Mouse (Mus musculus) limb, embryonic 15.5 days (tissue): ENCODE measurements around the gene Abca1. TPM values are rescaled to one million over a fixed set of nuclear protein-coding genes. Genes with fewer than 3 reads are reported as not detected.

Source experiments
- ATAC-seq: fragments of 200-750 bp; cut with Nextera tagmentation; 2 replicates; pipeline ENCODE4 v1.8.0; 2017; ENCODE audit warnings: low read depth, moderate TSS enrichment; ENCODE audit not compliant: insufficient number of reproducible peaks, low FRiP score, low TSS enrichment
- H3K27ac ChIP-seq: fragments of 300-500 bp; sonication (generic); 2 replicates; pipeline ENCODE4 v1.5.1; 2015; ENCODE audit warnings: moderate library complexity, mild to moderate bottlenecking, inconsistent platforms
- H3K27me3 ChIP-seq: fragments of 300-500 bp; sonication (generic); 2 replicates; pipeline ENCODE4 v1.6.1; 2015; ENCODE audit warnings: inconsistent platforms
- H3K36me3 ChIP-seq: fragments of 300-500 bp; sonication (generic); 2 replicates; pipeline ENCODE4 v1.6.1; 2015; ENCODE audit warnings: inconsistent platforms
- H3K4me1 ChIP-seq: fragments of 300-500 bp; sonication (generic); 2 replicates; pipeline ENCODE4 v1.6.1; 2015; ENCODE audit warnings: inconsistent platforms
- H3K4me2 ChIP-seq: fragments of 300-500 bp; sonication (generic); 2 replicates; pipeline ENCODE4 v1.6.1; 2015; ENCODE audit warnings: mild to moderate bottlenecking, inconsistent platforms
- H3K4me3 ChIP-seq: fragments of 300-500 bp; sonication (generic); 2 replicates; pipeline ENCODE4 v1.5.1; 2015; ENCODE audit warnings: mild to moderate bottlenecking, inconsistent platforms
- H3K9ac ChIP-seq: fragments of 300-500 bp; sonication (generic); 2 replicates; pipeline ENCODE4 v1.6.1; 2015; ENCODE audit warnings: inconsistent platforms
- H3K9me3 ChIP-seq: fragments of 300-500 bp; sonication (generic); 2 replicates; pipeline ENCODE4 v1.6.1; 2016; ENCODE audit warnings: inconsistent platforms
- WGBS: fragments of 180-500 bp; shearing (Covaris S2); methylation state at CpG from one replicate; pipeline ENCODE4 v1.1.7; 2015; 5-methylcytosine and 5-hydroxymethylcytosine counted together
- polyA plus RNA-seq: library from polyadenylated mRNA; unstranded; fragments of >200 nt; fragmentation: Nextera tagmentation; extraction: Ambion mirVana; gene quantifications from 2 replicates; pipeline ENCODE4 v1.2.1, GENCODE M21; 2015

The Abca1 gene
- polyA plus RNA-seq, 1 experiment from 2014 or later, result 8.3 TPM

- no peak overlapping the region for H3K9ac ChIP-seq
- H3K27ac ChIP-seq, result no peak overlapping the region
- H3K4me1 ChIP-seq, result peaks cover 10% of the 10 kb centered on the region; the same call in 1 of the 2 replicates
- no peaks in the 10 kb centered on the region; the same call in 1 of the 2 replicates for H3K36me3 ChIP-seq
- H3K4me2 ChIP-seq, result no peak overlapping the region
- no peaks in the 10 kb centered on the region for H3K27me3 ChIP-seq
- ATAC-seq, result no peak
- no peak overlapping the region for H3K4me3 ChIP-seq
- no peaks in the 10 kb centered on the region for H3K9me3 ChIP-seq
Observed at GRCm38 (mm10) chr4:53117610-53118009, 42.1 kb downstream of the Abca1 start.

- no peak overlapping the region for H3K4me3 ChIP-seq
- no peaks in the 10 kb centered on the region for H3K9me3 ChIP-seq
- peaks cover 6% of the 10 kb centered on the region; the same call in 1 of the 2 replicates for H3K4me1 ChIP-seq
- H3K4me2 ChIP-seq, result no peak overlapping the region
- no peak overlapping the region for H3K27ac ChIP-seq
- ATAC-seq, result no peak
- WGBS, result 76% methylated on average over 5 of the region's 5 CpGs
- H3K36me3 ChIP-seq, result no peaks in the 10 kb centered on the region; the same call in 1 of the 2 replicates
- no peak overlapping the region for H3K9ac ChIP-seq
- no peaks in the 10 kb centered on the region for H3K27me3 ChIP-seq
Observed at GRCm38 (mm10) chr4:53117076-53117475, 42.6 kb downstream of the Abca1 start.

- H3K4me1 ChIP-seq, result peaks cover 6% of the 10 kb centered on the region; the same call in 1 of the 2 replicates
- no peaks in the 10 kb centered on the region; the same call in 1 of the 2 replicates for H3K36me3 ChIP-seq
- no peak overlapping the region for H3K4me2 ChIP-seq
- WGBS, result 46% methylated on average over 2 of the region's 5 CpGs
- H3K9ac ChIP-seq, result no peak overlapping the region
- ATAC-seq, result no peak
- no peak overlapping the region for H3K27ac ChIP-seq
- no peaks in the 10 kb centered on the region for H3K9me3 ChIP-seq
- H3K27me3 ChIP-seq, result no peaks in the 10 kb centered on the region
- no peak overlapping the region for H3K4me3 ChIP-seq
Observed at GRCm38 (mm10) chr4:53115866-53116265, 43.8 kb downstream of the Abca1 start.

GRCm38 (mm10) chr4:53115410-53115809, 44.3 kb downstream of the Abca1 start:
- Histone ChIP-seq H3K4me1 (peaks cover 6% of the 10 kb centered on the region; the same call in 1 of the 2 replicates), H3K9ac (no peak overlapping the region), H3K27ac (no peak overlapping the region), H3K9me3 (no peaks in the 10 kb centered on the region), H3K27me3 (no peaks in the 10 kb centered on the region), H3K4me3 (no peak overlapping the region), H3K4me2 (no peak overlapping the region), H3K36me3 (no peaks in the 10 kb centered on the region; the same call in 1 of the 2 replicates)
- 68% methylated on average over 4 of the region's 4 CpGs for WGBS
- no peak for ATAC-seq

GRCm38 (mm10) chr4:53111919-53112355, 47.8 kb downstream of the Abca1 start:
- Histone ChIP-seq H3K9me3 (no peaks in the 10 kb centered on the region), H3K9ac (no peak overlapping the region), H3K4me3 (no peak overlapping the region), H3K4me2 (no peak overlapping the region), H3K36me3 (peaks cover 3% of the 10 kb centered on the region; the same call in 1 of the 2 replicates), H3K27ac (no peak overlapping the region), H3K27me3 (no peaks in the 10 kb centered on the region), H3K4me1 (peaks cover 6% of the 10 kb centered on the region; the same call in 1 of the 2 replicates)
- no peak for ATAC-seq
- 54% methylated on average over 4 of the region's 4 CpGs for WGBS

- Histone ChIP-seq H3K4me3 (no peak overlapping the region), H3K9ac (no peak overlapping the region), H3K9me3 (no peaks in the 10 kb centered on the region), H3K4me1 (no peaks in the 10 kb centered on the region), H3K27me3 (no peaks in the 10 kb centered on the region), H3K4me2 (no peak overlapping the region), H3K27ac (no peak overlapping the region), H3K36me3 (peaks cover 3% of the 10 kb centered on the region; the same call in 1 of the 2 replicates)
- no peak for ATAC-seq
- WGBS, result 29% methylated on average over 5 of the region's 5 CpGs
Observed at GRCm38 (mm10) chr4:53110356-53110755, 49.3 kb downstream of the Abca1 start.

- H3K27me3 ChIP-seq, result no peaks in the 10 kb centered on the region
- no peak overlapping the region for H3K9ac ChIP-seq
- no peaks in the 10 kb centered on the region for H3K9me3 ChIP-seq
- no peak overlapping the region for H3K27ac ChIP-seq
- H3K4me1 ChIP-seq, result no peaks in the 10 kb centered on the region
- no peak overlapping the region for H3K4me2 ChIP-seq
- ATAC-seq, result no peak
- H3K4me3 ChIP-seq, result no peak overlapping the region
- 63% methylated on average over 9 of the region's 9 CpGs for WGBS
- peaks cover 3% of the 10 kb centered on the region; the same call in 1 of the 2 replicates for H3K36me3 ChIP-seq
Observed at GRCm38 (mm10) chr4:53109381-53109928, 50.2 kb downstream of the Abca1 start.

- Histone ChIP-seq H3K4me2 (no peak overlapping the region), H3K27me3 (no peaks in the 10 kb centered on the region), H3K4me1 (no peaks in the 10 kb centered on the region), H3K9me3 (no peaks in the 10 kb centered on the region), H3K4me3 (no peak overlapping the region), H3K27ac (no peak overlapping the region), H3K36me3 (peaks cover 3% of the 10 kb centered on the region; the same call in 1 of the 2 replicates), H3K9ac (no peak overlapping the region)
- 72% methylated on average over 4 of the region's 4 CpGs for WGBS
- ATAC-seq, result no peak
Observed at GRCm38 (mm10) chr4:53108194-53108593, 51.5 kb downstream of the Abca1 start.

- WGBS, result 91% methylated on average over 5 of the region's 5 CpGs
- H3K27ac ChIP-seq, result no peak overlapping the region
Observed at GRCm38 (mm10) chr4:53106732-53107131, 53.0 kb downstream of the Abca1 start.

GRCm38 (mm10) chr4:53106071-53106470, 53.6 kb downstream of the Abca1 start:
- ATAC-seq, result no peak
- Histone ChIP-seq H3K27me3 (no peaks in the 10 kb centered on the region), H3K27ac (no peak overlapping the region), H3K4me2 (no peak overlapping the region), H3K4me1 (no peaks in the 10 kb centered on the region), H3K36me3 (peaks cover 3% of the 10 kb centered on the region; the same call in 1 of the 2 replicates), H3K9me3 (no peaks in the 10 kb centered on the region), H3K9ac (no peak overlapping the region), H3K4me3 (no peak overlapping the region)
- WGBS, result 48% methylated on average over 3 of the region's 3 CpGs

More at GRCm38 (mm10) chr4:53106732-53107131, 53.0 kb downstream of the Abca1 start:
- no peak for ATAC-seq
- Histone ChIP-seq H3K4me2 (no peak overlapping the region), H3K4me1 (no peaks in the 10 kb centered on the region), H3K9me3 (no peaks in the 10 kb centered on the region), H3K36me3 (peaks cover 3% of the 10 kb centered on the region; the same call in 1 of the 2 replicates), H3K27me3 (no peaks in the 10 kb centered on the region), H3K9ac (no peak overlapping the region), H3K4me3 (no peak overlapping the region)

GRCm38 (mm10) chr4:53104634-53105033, 55.1 kb downstream of the Abca1 start:
- Histone ChIP-seq H3K36me3 (peaks cover 3% of the 10 kb centered on the region; the same call in 1 of the 2 replicates), H3K27me3 (no peaks in the 10 kb centered on the region), H3K4me2 (no peak overlapping the region), H3K9ac (no peak overlapping the region), H3K4me3 (no peak overlapping the region), H3K27ac (no peak overlapping the region), H3K9me3 (no peaks in the 10 kb centered on the region), H3K4me1 (no peaks in the 10 kb centered on the region)
- no peak for ATAC-seq
- 81% methylated on average over 3 of the region's 3 CpGs for WGBS

GRCm38 (mm10) chr4:53102529-53102928, 57.2 kb downstream of the Abca1 start:
- H3K27me3 ChIP-seq, result no peaks in the 10 kb centered on the region
- no peak overlapping the region for H3K4me2 ChIP-seq
- H3K4me3 ChIP-seq, result no peak overlapping the region
- WGBS, result 75% methylated on average over 7 of the region's 7 CpGs
- no peaks in the 10 kb centered on the region for H3K4me1 ChIP-seq
- no peak for ATAC-seq
- H3K9me3 ChIP-seq, result no peaks in the 10 kb centered on the region
- no peak overlapping the region for H3K9ac ChIP-seq
- H3K36me3 ChIP-seq, result no peaks in the 10 kb centered on the region; the same call in 1 of the 2 replicates
- H3K27ac ChIP-seq, result no peak overlapping the region
